Comparison of ENCODE assay signal across 17 mouse cellular contexts in the genomic region with DNA sequence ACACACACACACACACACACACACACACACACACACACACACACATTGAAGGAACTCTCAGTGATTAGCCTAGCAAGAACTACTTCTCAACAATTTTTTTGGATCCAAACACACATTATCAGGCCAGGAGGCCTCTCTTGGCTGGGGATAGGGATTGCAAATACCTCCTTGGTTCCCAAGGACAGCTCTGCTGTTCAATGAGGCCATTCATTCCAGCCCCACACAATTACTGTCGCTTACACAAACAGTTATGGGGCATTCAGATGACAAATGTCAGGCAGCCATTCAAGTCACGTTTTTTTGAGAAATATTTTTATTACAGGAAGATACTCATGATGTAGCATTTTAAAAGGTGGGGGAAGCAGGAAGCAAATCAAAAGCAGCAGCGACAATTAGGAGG.
DNase-seq lines count a peak whose midpoint lies in the region; ATAC-seq and TF ChIP-seq lines count a peak whose summit lies in the region.
"Had no signal": no experiment of that assay in that cellular context is flagged by ENCODE, and none has a peak within 500 bp of the region (broad histone marks: within the 10 kb centered on the region; RNA-seq: fewer than 3 reads in every experiment).

No protein-coding gene starts in this region.

- no peak for TF ChIP-seq CTCF in intestine, postnatal 0 days (IDR thresholded peaks at IDR 0.05; ENCODE audit: low read depth)

- H3K36me3 ChIP-seq in forebrain, embryonic 14.5 days (ENCODE audit: control insufficient read depth, insufficient read depth, low read length): no peaks in the 10 kb centered on the region
- no peaks in the 10 kb centered on the region for H3K36me3 ChIP-seq in forebrain, embryonic 11.5 days (ENCODE audit: control insufficient read depth, insufficient read depth, low read length)
- no peaks in the 10 kb centered on the region for H3K36me3 ChIP-seq in intestine, postnatal 0 days (ENCODE audit: control insufficient read depth, insufficient read depth)
- H3K36me3 ChIP-seq: heart, embryonic 15.5 days; limb, embryonic 12.5 days; liver, embryonic 15.5 days; neural tube, embryonic 15.5 days had no signal

- no peak overlapping the region for H3K4me2 ChIP-seq in forebrain, embryonic 14.5 days (ENCODE audit: low read length)
- H3K4me2 ChIP-seq in forebrain, embryonic 11.5 days (ENCODE audit: low read depth, low read length, severe bottlenecking): no peak overlapping the region
- no peak overlapping the region for H3K4me2 ChIP-seq in intestine, postnatal 0 days (replicated peaks; ENCODE audit: low read depth)
- H3K4me2 ChIP-seq: heart, embryonic 15.5 days; limb, embryonic 12.5 days; liver, embryonic 15.5 days; neural tube, embryonic 15.5 days had no signal

- no peaks in the 10 kb centered on the region for H3K27me3 ChIP-seq in forebrain, embryonic 14.5 days (replicated peaks; ENCODE audit: control insufficient read depth, insufficient read depth, low read length)
- H3K27me3 ChIP-seq in forebrain, embryonic 11.5 days (ENCODE audit: control insufficient read depth, insufficient read depth, low read length): no peaks in the 10 kb centered on the region
- no peaks in the 10 kb centered on the region for H3K27me3 ChIP-seq in intestine, postnatal 0 days (replicated peaks; ENCODE audit: control insufficient read depth, insufficient read depth, low read length)
- H3K27me3 ChIP-seq: heart, embryonic 15.5 days; limb, embryonic 12.5 days; liver, embryonic 15.5 days; megakaryocyte, embryonic 14.5 days; neural tube, embryonic 15.5 days had no signal

- peak; percentile 42 for DNase-seq in forebrain, embryonic 14.5 days (ENCODE audit: low spot score)
- no peak for DNase-seq in forebrain, embryonic 11.5 days (ENCODE audit: low spot score)
- peak; percentile 2 for DNase-seq in left cerebral cortex, adult 11 months (ENCODE audit: low spot score)
- no peak for DNase-seq in left cerebral cortex, adult 8-10 months (ENCODE audit: low spot score in 2 of 2)
- peak; percentile 43 for DNase-seq in adrenal gland, postnatal 10 days
- DNase-seq in gastrocnemius, postnatal 14 days: peak; percentile 20
- DNase-seq: embryo, embryonic 11 days; thymus, adult 18-20 months had no signal

- H3K27ac ChIP-seq in forebrain, embryonic 14.5 days (ENCODE audit: low read depth, low read length): no peak overlapping the region
- H3K27ac ChIP-seq in forebrain, embryonic 11.5 days (ENCODE audit: low read depth, low read length): no peak overlapping the region
- H3K27ac ChIP-seq in intestine, postnatal 0 days (ENCODE audit: low read depth, low read length): no peak overlapping the region
- H3K27ac ChIP-seq: heart, embryonic 15.5 days; kidney, postnatal 0 days; limb, embryonic 12.5 days; liver, embryonic 15.5 days; neural tube, embryonic 15.5 days had no signal

- ATAC-seq in forebrain, embryonic 14.5 days: no peak
- ATAC-seq in forebrain, embryonic 11.5 days (replicated peaks; ENCODE audit: low FRiP score): no peak
- ATAC-seq in intestine, postnatal 0 days: no peak
- no peak for ATAC-seq in monocyte, adult 5-6 weeks (replicated peaks; ENCODE audit: insufficient number of reproducible peaks, low FRiP score, low TSS enrichment, poor library complexity, severe bottlenecking)

- H3K9ac ChIP-seq in forebrain, embryonic 14.5 days (ENCODE audit: low read length): no peak overlapping the region
- no peak overlapping the region for H3K9ac ChIP-seq in forebrain, embryonic 11.5 days (ENCODE audit: low read length)
- no peak overlapping the region for H3K9ac ChIP-seq in intestine, postnatal 0 days (ENCODE audit: low read depth, low read length)
- H3K9ac ChIP-seq: heart, embryonic 15.5 days; limb, embryonic 12.5 days; liver, embryonic 15.5 days; neural tube, embryonic 15.5 days had no signal

- H3K4me3 ChIP-seq in forebrain, embryonic 14.5 days (ENCODE audit: low read depth, low read length): no peak overlapping the region
- H3K4me3 ChIP-seq in forebrain, embryonic 11.5 days (ENCODE audit: low read depth, low read length): no peak overlapping the region
- H3K4me3 ChIP-seq in intestine, postnatal 0 days (ENCODE audit: low read depth, low read length): no peak overlapping the region
- H3K4me3 ChIP-seq: erythroblast, embryonic 14.5 days; heart, embryonic 15.5 days; limb, embryonic 12.5 days; liver, embryonic 15.5 days; megakaryocyte, embryonic 14.5 days; neural tube, embryonic 15.5 days had no signal

- H3K9me3 ChIP-seq in forebrain, embryonic 14.5 days (replicated peaks; ENCODE audit: control insufficient read depth, low read length): no peaks in the 10 kb centered on the region
- H3K9me3 ChIP-seq in forebrain, embryonic 11.5 days (ENCODE audit: control insufficient read depth, low read length): no peaks in the 10 kb centered on the region
- no peaks in the 10 kb centered on the region for H3K9me3 ChIP-seq in intestine, postnatal 0 days (ENCODE audit: control insufficient read depth)
- H3K9me3 ChIP-seq: heart, embryonic 15.5 days; limb, embryonic 12.5 days; liver, embryonic 15.5 days; neural tube, embryonic 15.5 days had no signal

- 59% methylated on average over 3 of the region's 3 CpGs for WGBS in forebrain, embryonic 14.5 days
- whole genome bisulfite sequencing in forebrain, embryonic 11.5 days: 77% methylated on average over 3 of the region's 3 CpGs
- 38% methylated on average over 3 of the region's 3 CpGs for WGBS in intestine, postnatal 0 days

- H3K4me1 ChIP-seq in forebrain, embryonic 14.5 days (ENCODE audit: control insufficient read depth, insufficient read depth, low read length): no peaks in the 10 kb centered on the region
- H3K4me1 ChIP-seq in forebrain, embryonic 11.5 days (replicated peaks; ENCODE audit: control insufficient read depth, insufficient read depth, low read length): no peaks in the 10 kb centered on the region
- H3K4me1 ChIP-seq in intestine, postnatal 0 days (replicated peaks; ENCODE audit: control insufficient read depth, insufficient read depth, low read length): no peaks in the 10 kb centered on the region
- H3K4me1 ChIP-seq: heart, embryonic 15.5 days; limb, embryonic 12.5 days; liver, embryonic 15.5 days; megakaryocyte, embryonic 14.5 days; neural tube, embryonic 15.5 days had no signal

- intact Hi-C loops in gastrocnemius, postnatal 14 days (cut with DNase I; ENCODE audit: low total_unique reads): no loop called here

Comparison
In these comparisons a context has a peak if more than half of its experiments do, and no peak if none do; other contexts are left out.
1. DNase-seq: peak in forebrain, embryonic 14.5 days (single experiment), left cerebral cortex, adult 11 months (single experiment), adrenal gland, postnatal 10 days (single experiment) and gastrocnemius, postnatal 14 days (single experiment); none in forebrain, embryonic 11.5 days (single experiment) and left cerebral cortex, adult 8-10 months (0 of 2).